Mouse (Mus musculus): ENCODE results near the gene Dlg2. TPM values are rescaled to one million over a fixed set of nuclear protein-coding genes. Genes with fewer than 3 reads are reported as not detected.

Dlg2 gene
- polyA plus RNA-seq, 1 experiment: 6.0 TPM

DNA sequence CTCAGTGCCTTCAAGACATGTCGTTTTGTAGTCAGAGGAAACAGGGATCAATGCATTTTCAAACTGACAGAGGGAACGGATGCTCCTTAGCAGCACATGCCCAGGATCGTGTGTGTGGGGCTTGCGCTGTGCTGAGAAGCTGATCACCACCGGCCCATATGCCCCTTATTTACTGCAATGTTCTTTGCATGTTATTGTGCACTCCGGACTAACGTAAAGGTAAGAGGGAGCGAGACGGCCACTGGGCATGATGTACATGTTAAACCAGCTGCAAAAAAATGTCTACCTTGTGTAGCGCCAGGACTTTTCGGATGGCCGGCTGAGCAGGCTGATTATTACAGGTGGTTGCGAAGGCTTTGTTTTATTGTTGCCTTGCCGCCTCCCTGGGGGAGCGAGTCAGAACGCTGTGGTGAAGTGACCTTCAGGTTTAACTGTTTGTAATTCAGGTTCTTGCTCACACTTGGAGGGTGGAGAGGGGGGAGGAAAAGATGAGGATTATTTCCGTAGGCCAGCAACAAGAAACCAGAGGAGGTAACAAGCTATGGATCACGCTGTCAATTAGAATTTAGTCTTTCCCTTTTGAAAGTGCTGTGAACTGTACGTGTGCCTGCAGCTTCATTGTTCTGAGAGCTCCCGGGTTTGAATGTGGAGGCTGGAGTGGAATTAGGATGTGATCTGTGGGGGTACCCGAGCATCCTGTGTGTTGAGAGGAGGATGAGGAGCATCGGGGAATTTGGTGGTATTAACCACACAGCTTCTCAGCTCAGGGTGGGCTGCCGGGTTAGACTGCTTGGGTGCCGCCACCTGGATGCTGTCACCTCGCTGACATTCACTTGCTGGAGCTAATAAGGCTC, 614.6 kb downstream of the Dlg2 start:
- H3K27me3 ChIP-seq (ENCODE audit: control insufficient read depth, insufficient read depth, low read length): no peaks in the 10 kb centered on the region
- no peak for DNase-seq
- H3K4me1 ChIP-seq (replicated peaks; ENCODE audit: control insufficient read depth, insufficient read depth, low read length): no peaks in the 10 kb centered on the region
- H3K4me3 ChIP-seq (ENCODE audit: control insufficient read depth, insufficient read depth, low read length): no peak overlapping the region
- TF ChIP-seq CTCF (IDR thresholded peaks at IDR 0.05; ENCODE audit: borderline replicate concordance, control insufficient read depth, extremely low read depth, insufficient read depth, low read length, poor library complexity) (no peak), POLR2A (IDR thresholded peaks at IDR 0.05; ENCODE audit: control insufficient read depth, extremely low read depth, insufficient read depth, low read length, poor library complexity) (no peak)
- H3K36me3 ChIP-seq (ENCODE audit: control insufficient read depth, insufficient read depth, low read length): no peaks in the 10 kb centered on the region
- 20% methylated on average over 25 of the region's 25 CpGs for WGBS
- no peak overlapping the region for H3K27ac ChIP-seq (ENCODE audit: control insufficient read depth, insufficient read depth, low read length)

DNA sequence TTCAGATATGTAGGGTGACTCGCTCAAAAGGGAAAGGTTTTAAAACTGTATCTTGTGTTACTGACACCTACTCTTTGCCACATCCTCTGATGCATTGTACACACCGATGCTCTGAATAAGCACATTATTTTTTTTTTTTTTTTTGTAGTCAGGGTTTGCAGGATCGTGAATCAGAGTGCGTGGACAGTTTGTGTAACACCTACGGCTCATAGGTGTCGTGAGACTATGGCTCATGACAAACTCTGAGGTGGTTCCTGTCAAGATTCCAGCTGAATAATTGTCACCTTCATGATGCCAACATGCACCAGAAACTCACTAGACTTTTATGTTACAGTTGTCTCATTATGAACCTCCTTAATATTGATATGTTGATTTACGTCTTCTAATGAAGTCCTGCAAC, 620.0 kb downstream of the Dlg2 start:
- TF ChIP-seq CTCF (IDR thresholded peaks at IDR 0.05; ENCODE audit: borderline replicate concordance, control insufficient read depth, extremely low read depth, insufficient read depth, low read length, poor library complexity): no peak
- TF ChIP-seq POLR2A (IDR thresholded peaks at IDR 0.05; ENCODE audit: control insufficient read depth, extremely low read depth, insufficient read depth, low read length, poor library complexity): no peak
- H3K36me3 ChIP-seq (ENCODE audit: control insufficient read depth, insufficient read depth, low read length): no peaks in the 10 kb centered on the region
- H3K4me1 ChIP-seq (replicated peaks; ENCODE audit: control insufficient read depth, insufficient read depth, low read length): no peaks in the 10 kb centered on the region
- no peaks in the 10 kb centered on the region for H3K27me3 ChIP-seq (ENCODE audit: control insufficient read depth, insufficient read depth, low read length)
- no peak overlapping the region for H3K27ac ChIP-seq (ENCODE audit: control insufficient read depth, insufficient read depth, low read length)
- no peak for DNase-seq
- no peak overlapping the region for H3K4me3 ChIP-seq (ENCODE audit: control insufficient read depth, insufficient read depth, low read length)
- 91% methylated on average over 7 of the region's 7 CpGs for WGBS

DNA sequence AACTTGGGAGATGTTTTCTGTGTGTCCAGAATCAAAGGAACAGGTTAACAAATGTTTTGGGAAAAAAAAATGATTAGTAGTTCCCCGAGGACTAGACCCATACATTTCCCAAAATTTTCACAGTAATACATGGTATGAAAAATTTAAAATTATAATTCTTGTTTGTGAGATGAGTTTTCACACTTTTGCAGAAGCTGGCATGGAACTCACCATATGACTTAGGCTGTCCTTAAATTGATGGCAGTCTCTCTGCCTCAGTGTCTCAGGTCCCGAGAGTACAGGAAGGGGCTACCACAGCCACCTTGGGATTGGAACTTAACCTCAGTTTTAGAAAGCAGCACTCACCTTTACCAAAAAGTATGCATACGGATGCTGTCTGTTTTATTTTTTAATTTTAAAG, 622.0 kb downstream of the Dlg2 start:
- Histone ChIP-seq H3K4me3 (ENCODE audit: control insufficient read depth, insufficient read depth, low read length) (no peak overlapping the region), H3K27ac (ENCODE audit: control insufficient read depth, insufficient read depth, low read length) (no peak overlapping the region), H3K27me3 (ENCODE audit: control insufficient read depth, insufficient read depth, low read length) (no peaks in the 10 kb centered on the region), H3K36me3 (ENCODE audit: control insufficient read depth, insufficient read depth, low read length) (no peaks in the 10 kb centered on the region), H3K4me1 (replicated peaks; ENCODE audit: control insufficient read depth, insufficient read depth, low read length) (no peaks in the 10 kb centered on the region)
- no peak for DNase-seq
- 89% methylated on average over 3 of the region's 3 CpGs for whole genome bisulfite sequencing
- TF ChIP-seq POLR2A (IDR thresholded peaks at IDR 0.05; ENCODE audit: control insufficient read depth, extremely low read depth, insufficient read depth, low read length, poor library complexity): no peak
- TF ChIP-seq CTCF (IDR thresholded peaks at IDR 0.05; ENCODE audit: borderline replicate concordance, control insufficient read depth, extremely low read depth, insufficient read depth, low read length, poor library complexity): no peak

DNA sequence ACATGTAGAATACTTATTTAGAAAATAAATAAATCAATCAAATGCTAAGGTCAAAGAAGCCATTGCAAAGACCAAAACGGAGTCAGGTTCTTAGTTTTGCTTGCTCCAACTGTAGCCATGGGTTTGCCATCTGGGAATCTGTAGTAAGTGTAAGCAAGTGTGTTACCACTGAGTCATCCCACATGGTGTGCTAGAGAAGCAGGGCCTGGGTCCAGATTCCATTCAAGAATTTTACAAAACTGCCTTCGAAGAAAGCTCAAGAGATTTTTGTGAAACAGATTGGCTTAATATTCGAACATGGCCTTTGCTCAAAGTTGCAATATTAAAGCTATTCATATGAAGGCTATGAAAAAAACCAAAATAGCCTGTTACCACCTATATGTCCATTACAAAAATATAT, 633.1 kb downstream of the Dlg2 start:
- Histone ChIP-seq H3K36me3 (ENCODE audit: control insufficient read depth, insufficient read depth, low read length) (no peaks in the 10 kb centered on the region), H3K4me1 (replicated peaks; ENCODE audit: control insufficient read depth, insufficient read depth, low read length) (no peaks in the 10 kb centered on the region), H3K27me3 (ENCODE audit: control insufficient read depth, insufficient read depth, low read length) (no peaks in the 10 kb centered on the region), H3K4me3 (ENCODE audit: control insufficient read depth, insufficient read depth, low read length) (no peak overlapping the region), H3K27ac (ENCODE audit: control insufficient read depth, insufficient read depth, low read length) (no peak overlapping the region)
- no peak for DNase-seq
- 67% methylated on average over 3 of the region's 3 CpGs for WGBS
- no peak for TF ChIP-seq CTCF (IDR thresholded peaks at IDR 0.05; ENCODE audit: borderline replicate concordance, control insufficient read depth, extremely low read depth, insufficient read depth, low read length, poor library complexity)
- no peak for TF ChIP-seq POLR2A (IDR thresholded peaks at IDR 0.05; ENCODE audit: control insufficient read depth, extremely low read depth, insufficient read depth, low read length, poor library complexity)

DNA sequence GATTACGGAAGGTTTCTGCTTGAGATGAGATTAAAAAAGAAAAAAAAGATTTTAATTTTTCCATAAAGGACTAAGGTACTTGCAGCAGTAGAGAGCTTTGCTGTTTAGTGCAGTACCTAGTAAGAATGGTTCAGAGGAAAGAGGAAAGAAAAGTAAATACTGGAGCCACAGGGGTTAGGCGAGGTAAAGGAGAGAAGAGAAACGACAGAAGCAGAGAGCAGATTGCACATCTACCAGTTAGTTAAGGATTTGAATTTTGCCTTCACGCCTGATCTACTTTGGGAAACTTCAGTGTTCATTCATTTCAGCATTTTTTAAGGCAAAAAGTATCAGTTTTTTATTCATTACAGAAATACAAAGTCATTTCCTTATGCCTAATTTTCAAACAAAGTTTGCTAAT, 655.7 kb downstream of the Dlg2 start:
- no peak for TF ChIP-seq CTCF (IDR thresholded peaks at IDR 0.05; ENCODE audit: borderline replicate concordance, control insufficient read depth, extremely low read depth, insufficient read depth, low read length, poor library complexity)
- H3K4me1 ChIP-seq (replicated peaks; ENCODE audit: control insufficient read depth, insufficient read depth, low read length): no peaks in the 10 kb centered on the region
- H3K27me3 ChIP-seq (ENCODE audit: control insufficient read depth, insufficient read depth, low read length): no peaks in the 10 kb centered on the region
- no peaks in the 10 kb centered on the region for H3K36me3 ChIP-seq (ENCODE audit: control insufficient read depth, insufficient read depth, low read length)
- H3K4me3 ChIP-seq (ENCODE audit: control insufficient read depth, insufficient read depth, low read length): no peak overlapping the region
- H3K27ac ChIP-seq (ENCODE audit: control insufficient read depth, insufficient read depth, low read length): no peak overlapping the region
- WGBS: 77% methylated on average over 4 of the region's 4 CpGs
- DNase-seq: no peak

DNA sequence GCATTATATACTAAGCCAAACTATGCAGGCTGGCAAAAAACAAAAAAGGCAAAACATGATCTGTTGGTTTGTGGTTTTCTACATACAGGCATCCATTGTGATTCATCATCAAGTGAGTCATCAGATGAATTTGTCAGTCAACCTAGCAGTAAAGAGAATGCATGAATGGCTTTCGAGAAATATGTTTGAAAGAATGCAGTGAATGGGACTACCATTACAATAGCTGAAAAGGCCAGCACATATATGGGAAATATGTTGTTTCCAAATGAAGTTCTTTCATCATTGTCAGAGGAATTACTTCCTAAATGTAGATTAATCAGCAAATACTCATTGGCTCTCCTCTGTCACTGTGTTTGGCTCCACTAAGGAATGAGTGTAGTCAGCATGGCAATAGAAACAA, 677.6 kb downstream of the Dlg2 start:
- WGBS: 77% methylated on average over 1 of the region's 1 CpGs
- H3K36me3 ChIP-seq (ENCODE audit: control insufficient read depth, insufficient read depth, low read length): no peaks in the 10 kb centered on the region
- H3K27me3 ChIP-seq (ENCODE audit: control insufficient read depth, insufficient read depth, low read length): no peaks in the 10 kb centered on the region
- TF ChIP-seq CTCF (IDR thresholded peaks at IDR 0.05; ENCODE audit: borderline replicate concordance, control insufficient read depth, extremely low read depth, insufficient read depth, low read length, poor library complexity) (no peak), POLR2A (IDR thresholded peaks at IDR 0.05; ENCODE audit: control insufficient read depth, extremely low read depth, insufficient read depth, low read length, poor library complexity) (no peak)
- no peaks in the 10 kb centered on the region for H3K4me1 ChIP-seq (replicated peaks; ENCODE audit: control insufficient read depth, insufficient read depth, low read length)
- H3K27ac ChIP-seq (ENCODE audit: control insufficient read depth, insufficient read depth, low read length): no peak overlapping the region
- H3K4me3 ChIP-seq (ENCODE audit: control insufficient read depth, insufficient read depth, low read length): no peak overlapping the region
- no peak for DNase-seq

DNA sequence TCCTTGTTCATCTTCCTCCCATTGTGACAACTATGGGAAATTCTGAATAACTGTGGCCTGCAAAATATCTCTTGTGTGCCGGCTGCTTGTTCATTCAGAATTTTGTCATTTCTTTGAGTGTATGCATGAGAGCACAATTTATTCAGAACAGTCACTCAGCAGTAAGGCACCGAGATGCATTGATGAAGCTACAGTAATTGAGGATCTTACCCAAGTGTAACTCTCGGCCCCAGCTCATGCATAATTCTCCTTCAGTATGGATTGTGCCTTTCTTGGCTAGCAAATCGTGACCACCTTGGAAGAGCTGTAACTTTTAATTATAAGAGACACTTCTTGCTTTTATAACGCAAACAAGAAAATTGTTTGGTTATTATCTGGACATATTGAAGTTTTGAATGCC, 682.7 kb downstream of the Dlg2 start:
- no peak for TF ChIP-seq POLR2A (IDR thresholded peaks at IDR 0.05; ENCODE audit: control insufficient read depth, extremely low read depth, insufficient read depth, low read length, poor library complexity)
- no peak for TF ChIP-seq CTCF (IDR thresholded peaks at IDR 0.05; ENCODE audit: borderline replicate concordance, control insufficient read depth, extremely low read depth, insufficient read depth, low read length, poor library complexity)
- 86% methylated on average over 5 of the region's 5 CpGs for WGBS
- H3K36me3 ChIP-seq (ENCODE audit: control insufficient read depth, insufficient read depth, low read length): no peaks in the 10 kb centered on the region
- H3K4me1 ChIP-seq (replicated peaks; ENCODE audit: control insufficient read depth, insufficient read depth, low read length): no peaks in the 10 kb centered on the region
- H3K27ac ChIP-seq (ENCODE audit: control insufficient read depth, insufficient read depth, low read length): no peak overlapping the region
- H3K27me3 ChIP-seq (ENCODE audit: control insufficient read depth, insufficient read depth, low read length): no peaks in the 10 kb centered on the region
- H3K4me3 ChIP-seq (ENCODE audit: control insufficient read depth, insufficient read depth, low read length): no peak overlapping the region
- no peak for DNase-seq
